Mouse (Mus musculus): ENCODE data around the gene Trib3. TPM values are rescaled to one million over a fixed set of nuclear protein-coding genes. Genes with fewer than 3 reads are reported as not detected.
A peak's percentile ranks its signal among the peaks of the same experiment; 100 is the strongest.

The Trib3 gene
- polyA plus RNA-seq (2014; fragmentation: Nextera tagmentation; extraction: Ambion mirVana): 1.4 and 1.8 TPM in 2 replicates

- DNase-seq (ENCODE audit: low spot score) (peak; percentile 84), ATAC-seq (ENCODE audit: insufficient number of reproducible peaks, low FRiP score, low TSS enrichment, low read depth) (peak; percentile 77; the same call in 1 of the 2 replicates)
- Histone ChIP-seq H3K9me3 (ENCODE audit: control insufficient read depth, low read length) (no peaks in the 10 kb centered on the region), H3K4me3 (ENCODE audit: low read depth, low read length) (peak within 1 kb of the TSS; percentile 46), H3K4me2 (ENCODE audit: low read depth, severe bottlenecking) (peak within 1 kb of the TSS; percentile 88), H3K27me3 (ENCODE audit: control insufficient read depth, insufficient read depth, low read length) (0 out of 2 replicates have a peak, but pooled peaks cover 3% of the 10 kb centered on the region), H3K27ac (replicated peaks; ENCODE audit: low read depth, low read length) (no peak within 1 kb of the TSS), H3K9ac (ENCODE audit: low read length) (peak within 1 kb of the TSS; percentile 51; the same call in 1 of the 2 replicates), H3K4me1 (ENCODE audit: control insufficient read depth, insufficient read depth, low read length) (peaks cover 3% of the 10 kb centered on the region; the same call in 1 of the 2 replicates), H3K36me3 (ENCODE audit: control insufficient read depth, insufficient read depth, low read length) (no peaks in the 10 kb centered on the region)
- under 1% methylated on average over 52 of the region's 52 CpGs for WGBS
Measured at GRCm38 (mm10) chr2:152343329-152344213, at the start of gene Trib3. Gene Trib3 (minus strand): TSS chr2:152344032.

DNA sequence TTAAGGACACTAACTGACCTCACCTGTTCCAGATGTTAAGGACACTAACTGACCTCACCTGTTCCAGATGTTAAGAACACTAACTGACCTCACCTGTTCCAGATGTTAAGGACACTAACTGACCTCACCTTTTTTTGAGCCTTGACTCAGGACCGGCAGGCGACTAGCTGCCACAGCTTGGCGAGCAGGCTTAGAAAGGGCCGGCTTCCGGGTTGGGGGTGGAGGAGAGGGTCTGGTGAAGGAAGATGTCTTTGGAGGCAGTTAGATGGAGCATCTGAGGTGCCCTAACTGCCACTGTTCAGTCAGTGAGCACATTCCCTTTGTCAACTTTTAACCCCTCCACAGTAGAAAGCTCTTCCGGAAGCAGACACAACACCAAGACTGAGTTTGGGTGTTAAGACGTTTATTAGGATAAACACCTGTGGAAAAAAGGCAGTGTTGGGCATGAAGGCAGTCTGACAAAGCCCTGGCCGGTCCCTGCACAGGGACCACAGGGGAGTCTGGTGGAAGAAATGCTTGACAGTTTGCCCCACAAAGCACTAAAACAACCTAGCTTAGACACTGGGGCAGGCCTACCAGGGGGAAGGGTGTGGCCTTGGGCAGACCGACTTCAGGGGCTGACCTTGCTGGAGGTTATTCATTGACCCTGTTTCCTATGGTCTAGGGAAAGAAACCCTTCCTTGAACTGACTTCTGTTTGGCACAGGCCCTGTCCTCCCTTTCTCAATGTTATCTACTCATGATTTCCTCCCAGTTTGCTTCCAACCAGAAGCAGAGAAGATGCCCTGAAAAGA lies 49.6 kb upstream of the Trib3 start:
- peaks cover 22% of the 10 kb centered on the region for H3K4me1 ChIP-seq (ENCODE audit: control insufficient read depth, insufficient read depth, low read length)
- H3K4me3 ChIP-seq (ENCODE audit: low read depth, low read length): 0 out of 2 replicates have a peak overlapping the region, but pooled peaks have one; percentile 10
- no peak overlapping the region; the same call in 1 of the 2 replicates for H3K4me2 ChIP-seq (ENCODE audit: low read depth, severe bottlenecking)
- H3K9me3 ChIP-seq (ENCODE audit: control insufficient read depth, low read length): no peaks in the 10 kb centered on the region
- DNase-seq (ENCODE audit: low spot score): no peak
- no peak for ATAC-seq (ENCODE audit: insufficient number of reproducible peaks, low FRiP score, low TSS enrichment, low read depth)
- H3K9ac ChIP-seq (ENCODE audit: low read length): no peak overlapping the region
- H3K36me3 ChIP-seq (ENCODE audit: control insufficient read depth, insufficient read depth, low read length): no peaks in the 10 kb centered on the region
- no peak overlapping the region for H3K27ac ChIP-seq (replicated peaks; ENCODE audit: low read depth, low read length)
- 51% methylated on average over 9 of the region's 9 CpGs for WGBS
- no peaks in the 10 kb centered on the region for H3K27me3 ChIP-seq (ENCODE audit: control insufficient read depth, insufficient read depth, low read length)

DNA sequence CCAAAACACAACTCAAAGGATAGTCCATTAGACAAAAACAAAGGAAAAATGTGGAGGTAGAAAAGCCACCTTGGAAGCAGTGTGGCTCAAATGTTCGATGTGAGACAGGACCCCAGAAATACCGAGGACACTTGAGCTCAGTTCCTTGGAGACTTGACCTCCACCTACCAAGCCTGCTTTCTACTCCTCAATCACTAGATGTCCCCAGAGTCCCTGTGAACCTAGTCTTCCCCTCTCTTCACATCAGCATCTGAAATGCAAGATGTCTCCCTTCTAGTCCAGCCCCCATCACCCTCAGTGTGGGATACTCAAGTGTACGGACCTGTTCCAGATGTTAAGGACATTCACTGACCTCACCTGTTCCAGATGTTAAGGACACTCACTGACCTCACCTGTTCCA lies 49.0 kb upstream of the Trib3 start:
- peaks cover 22% of the 10 kb centered on the region for H3K4me1 ChIP-seq (ENCODE audit: control insufficient read depth, insufficient read depth, low read length)
- DNase-seq (ENCODE audit: low spot score) (peak; percentile 51), ATAC-seq (ENCODE audit: insufficient number of reproducible peaks, low FRiP score, low TSS enrichment, low read depth) (no peak)
- H3K27ac ChIP-seq (replicated peaks; ENCODE audit: low read depth, low read length): no peak overlapping the region
- no peaks in the 10 kb centered on the region for H3K9me3 ChIP-seq (ENCODE audit: control insufficient read depth, low read length)
- no peaks in the 10 kb centered on the region for H3K36me3 ChIP-seq (ENCODE audit: control insufficient read depth, insufficient read depth, low read length)
- H3K27me3 ChIP-seq (ENCODE audit: control insufficient read depth, insufficient read depth, low read length): no peaks in the 10 kb centered on the region
- no peak overlapping the region for H3K4me3 ChIP-seq (ENCODE audit: low read depth, low read length)
- no peak overlapping the region for H3K4me2 ChIP-seq (ENCODE audit: low read depth, severe bottlenecking)
- WGBS: 16% methylated on average over 3 of the region's 3 CpGs
- no peak overlapping the region for H3K9ac ChIP-seq (ENCODE audit: low read length)

DNA sequence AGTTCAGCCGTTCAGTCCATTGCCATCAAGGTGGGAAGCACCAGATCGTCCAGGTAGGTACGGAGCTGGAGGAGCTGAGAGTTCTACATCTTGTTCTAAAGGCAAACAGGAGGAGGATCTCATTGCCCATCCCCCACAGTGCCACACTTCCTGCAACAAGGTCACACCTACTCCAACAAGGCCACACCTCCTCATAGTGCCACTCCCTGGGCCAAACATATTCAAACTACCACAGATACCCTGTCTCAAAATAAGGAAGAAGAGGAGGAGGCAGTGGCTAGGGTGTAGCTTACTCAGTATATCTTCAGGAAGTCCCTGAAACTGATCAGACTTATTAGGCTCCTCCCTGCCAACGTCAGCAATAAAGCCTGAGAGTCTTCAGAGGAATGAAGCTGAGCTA lies 40.4 kb upstream of the Trib3 start:
- no peaks in the 10 kb centered on the region; the same call in 1 of the 2 replicates for H3K36me3 ChIP-seq (ENCODE audit: control insufficient read depth, insufficient read depth, low read length)
- no peak overlapping the region for H3K27ac ChIP-seq (replicated peaks; ENCODE audit: low read depth, low read length)
- no peaks in the 10 kb centered on the region for H3K27me3 ChIP-seq (ENCODE audit: control insufficient read depth, insufficient read depth, low read length)
- 77% methylated on average over 4 of the region's 4 CpGs for WGBS
- no peaks in the 10 kb centered on the region for H3K9me3 ChIP-seq (ENCODE audit: control insufficient read depth, low read length)
- no peak for DNase-seq (ENCODE audit: low spot score)
- H3K4me3 ChIP-seq (ENCODE audit: low read depth, low read length): no peak overlapping the region
- no peaks in the 10 kb centered on the region for H3K4me1 ChIP-seq (ENCODE audit: control insufficient read depth, insufficient read depth, low read length)
- ATAC-seq (ENCODE audit: insufficient number of reproducible peaks, low FRiP score, low TSS enrichment, low read depth): no peak
- H3K9ac ChIP-seq (ENCODE audit: low read length): no peak overlapping the region
- H3K4me2 ChIP-seq (ENCODE audit: low read depth, severe bottlenecking): no peak overlapping the region

- peak within 1 kb of the TSS; percentile 42 for H3K4me2 ChIP-seq (ENCODE audit: low read depth, severe bottlenecking)
- DNase-seq (ENCODE audit: low spot score) (peak; percentile 58), ATAC-seq (ENCODE audit: insufficient number of reproducible peaks, low FRiP score, low TSS enrichment, low read depth) (peak; percentile 78)
- peaks cover 3% of the 10 kb centered on the region; the same call in 1 of the 2 replicates for H3K27me3 ChIP-seq (ENCODE audit: control insufficient read depth, insufficient read depth, low read length)
- 1% methylated on average over 15 of the region's 16 CpGs for WGBS
- H3K27ac ChIP-seq (replicated peaks; ENCODE audit: low read depth, low read length): no peak within 1 kb of the TSS
- H3K36me3 ChIP-seq (ENCODE audit: control insufficient read depth, insufficient read depth, low read length): no peaks in the 10 kb centered on the region; the same call in 1 of the 2 replicates
- H3K9me3 ChIP-seq (ENCODE audit: control insufficient read depth, low read length): no peaks in the 10 kb centered on the region
- H3K4me3 ChIP-seq (ENCODE audit: low read depth, low read length): peak within 1 kb of the TSS; percentile 15
- peaks cover 17% of the 10 kb centered on the region; the same call in 1 of the 2 replicates for H3K4me1 ChIP-seq (ENCODE audit: control insufficient read depth, insufficient read depth, low read length)
- H3K9ac ChIP-seq (ENCODE audit: low read length): peak within 1 kb of the TSS; percentile 22
Measured at GRCm38 (mm10) chr2:152376345-152376741, 32.5 kb upstream of the Trib3 start, which contains the start of gene Nrsn2. Gene Nrsn2 (minus strand): TSS chr2:152376638.

DNA sequence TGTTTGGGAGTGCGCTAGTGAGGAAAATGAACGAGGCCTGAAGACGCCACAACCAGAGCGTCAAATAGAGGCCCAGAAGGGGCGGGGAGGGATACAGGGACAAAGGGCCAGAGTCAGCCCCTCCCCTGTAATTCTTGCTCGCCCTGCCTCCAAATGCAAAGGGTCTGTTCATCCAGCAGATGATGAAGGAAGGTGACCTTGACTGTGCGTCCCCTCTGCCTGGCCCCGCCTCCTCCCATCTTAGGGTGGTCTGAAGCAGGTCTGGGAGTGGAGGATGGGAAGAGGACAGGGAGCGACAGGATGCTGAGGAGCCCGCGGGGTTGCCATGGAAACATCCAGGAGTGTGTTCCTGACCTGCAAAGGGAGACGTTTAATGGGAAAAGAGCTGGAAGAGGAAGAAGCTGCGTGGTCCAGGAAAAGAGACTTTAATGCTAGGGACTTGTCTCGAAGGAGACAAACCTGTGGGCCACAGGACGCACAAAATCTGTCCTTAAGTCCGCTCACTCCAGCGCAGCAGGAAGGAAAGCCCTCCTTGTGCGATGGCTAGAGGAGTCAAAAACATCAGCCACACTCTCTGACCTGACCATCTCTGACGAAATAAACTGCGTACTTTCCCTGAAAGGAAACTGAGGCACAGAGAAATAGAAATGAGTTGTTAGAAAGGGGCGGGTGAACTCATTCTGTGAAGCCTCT lies 32.0 kb upstream of the Trib3 start:
- Histone ChIP-seq H3K4me3 (ENCODE audit: low read depth, low read length) (peak overlapping the region; percentile 15), H3K9ac (ENCODE audit: low read length) (peak overlapping the region; percentile 22), H3K36me3 (ENCODE audit: control insufficient read depth, insufficient read depth, low read length) (no peaks in the 10 kb centered on the region; the same call in 1 of the 2 replicates), H3K4me2 (ENCODE audit: low read depth, severe bottlenecking) (peak overlapping the region; percentile 42), H3K9me3 (ENCODE audit: control insufficient read depth, low read length) (no peaks in the 10 kb centered on the region), H3K27me3 (ENCODE audit: control insufficient read depth, insufficient read depth, low read length) (peaks cover 3% of the 10 kb centered on the region; the same call in 1 of the 2 replicates), H3K27ac (replicated peaks; ENCODE audit: low read depth, low read length) (no peak overlapping the region), H3K4me1 (ENCODE audit: control insufficient read depth, insufficient read depth, low read length) (peaks cover 17% of the 10 kb centered on the region; the same call in 1 of the 2 replicates)
- 3% methylated on average over 21 of the region's 21 CpGs for WGBS
- DNase-seq (ENCODE audit: low spot score) (peak; percentile 72), ATAC-seq (ENCODE audit: insufficient number of reproducible peaks, low FRiP score, low TSS enrichment, low read depth) (peak; percentile 61)

DNA sequence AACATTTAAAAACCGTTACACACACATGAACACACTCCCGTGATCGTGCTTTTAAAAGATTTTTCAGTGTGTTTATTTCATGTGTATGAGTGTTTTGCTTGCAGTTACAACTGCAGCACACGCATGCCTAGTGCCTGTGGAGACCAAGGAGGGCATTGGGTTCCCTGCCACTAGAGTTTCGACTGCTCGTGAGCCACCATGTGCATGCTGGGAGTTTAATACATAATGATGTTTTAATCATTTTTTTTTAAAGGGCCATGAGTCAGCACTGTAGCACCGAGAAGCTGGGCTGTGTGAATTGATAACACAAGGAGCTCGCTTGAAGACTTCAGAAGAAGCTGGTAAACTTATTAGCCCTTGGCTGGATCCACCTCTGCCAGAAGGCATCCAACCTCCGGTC lies 29.7 kb upstream of the Trib3 start:
- ATAC-seq (ENCODE audit: insufficient number of reproducible peaks, low FRiP score, low TSS enrichment, low read depth): no peak
- H3K4me2 ChIP-seq (ENCODE audit: low read depth, severe bottlenecking): no peak overlapping the region
- H3K27ac ChIP-seq (replicated peaks; ENCODE audit: low read depth, low read length): no peak overlapping the region
- no peaks in the 10 kb centered on the region for H3K36me3 ChIP-seq (ENCODE audit: control insufficient read depth, insufficient read depth, low read length)
- 82% methylated on average over 9 of the region's 9 CpGs for WGBS
- peaks cover 3% of the 10 kb centered on the region; the same call in 1 of the 2 replicates for H3K27me3 ChIP-seq (ENCODE audit: control insufficient read depth, insufficient read depth, low read length)
- DNase-seq (ENCODE audit: low spot score): no peak
- no peak overlapping the region for H3K4me3 ChIP-seq (ENCODE audit: low read depth, low read length)
- peaks cover 19% of the 10 kb centered on the region; the same call in 1 of the 2 replicates for H3K4me1 ChIP-seq (ENCODE audit: control insufficient read depth, insufficient read depth, low read length)
- no peak overlapping the region for H3K9ac ChIP-seq (ENCODE audit: low read length)
- H3K9me3 ChIP-seq (ENCODE audit: control insufficient read depth, low read length): no peaks in the 10 kb centered on the region
